Mouse (Mus musculus) hindbrain, embryonic 16.5 days (tissue): ENCODE data around the gene Rcan1. TPM values are rescaled to one million over a fixed set of nuclear protein-coding genes. Genes with fewer than 3 reads are reported as not detected.
"Not testable (repeated sequence)": the region's sequence is repeated elsewhere in the genome, so short reads cannot be mapped to it uniquely, and the experiment has no call there.

Source experiments
- ATAC-seq: fragments of 200-750 bp; cut with Nextera tagmentation; 2 replicates; pipeline ENCODE4 v1.8.0; 2017; ENCODE audit warnings: moderate TSS enrichment, moderate library complexity
- H3K27ac ChIP-seq: fragments of 300-500 bp; sonication (generic); 2 replicates; pipeline ENCODE4 v1.5.1; 2014; ENCODE audit warnings: low read depth, mild to moderate bottlenecking, control low read depth, low read length, moderate library complexity
- H3K27me3 ChIP-seq: fragments of 300-500 bp; sonication (generic); replicated peaks from 2 replicates; pipeline ENCODE4 v1.6.1; 2014; ENCODE audit warnings: low read length; ENCODE audit not compliant: control insufficient read depth, insufficient read depth
- H3K36me3 ChIP-seq: fragments of 300-500 bp; sonication (generic); 2 replicates; pipeline ENCODE4 v1.6.1; 2014; ENCODE audit warnings: mild to moderate bottlenecking, low read length, moderate library complexity, mixed read lengths; ENCODE audit not compliant: control insufficient read depth, insufficient read depth
- H3K4me1 ChIP-seq: fragments of 300-500 bp; sonication (generic); 2 replicates; pipeline ENCODE4 v1.6.1; 2014; ENCODE audit warnings: low read depth, low read length; ENCODE audit not compliant: control insufficient read depth, insufficient read depth
- H3K4me2 ChIP-seq: fragments of 300-500 bp; sonication (generic); 2 replicates; pipeline ENCODE4 v1.6.1; 2014; ENCODE audit warnings: mild to moderate bottlenecking, low read length, control low read depth, moderate library complexity
- H3K4me3 ChIP-seq: fragments of 300-500 bp; sonication (generic); 2 replicates; pipeline ENCODE4 v1.5.1; 2014; ENCODE audit warnings: mild to moderate bottlenecking, low read length, control low read depth, moderate library complexity
- H3K9ac ChIP-seq: fragments of 300-500 bp; sonication (generic); 2 replicates; pipeline ENCODE4 v1.6.1; 2014; ENCODE audit warnings: low read depth, mild to moderate bottlenecking, control low read depth, low read length, moderate library complexity
- H3K9me3 ChIP-seq: fragments of 300-500 bp; sonication (generic); 2 replicates; pipeline ENCODE4 v1.6.1; 2014; ENCODE audit warnings: mild to moderate bottlenecking, low read length, moderate library complexity; ENCODE audit not compliant: control insufficient read depth
- WGBS: fragments of 180-500 bp; shearing (Covaris S2); extraction: QIAGEN DNeasy Blood & Tissue Kit; methylation state at CpG from one replicate; pipeline ENCODE4 v1.1.7; 2014; 5-methylcytosine and 5-hydroxymethylcytosine counted together
- polyA plus RNA-seq: library from polyadenylated mRNA; unstranded; fragments of >200 nt; fragmentation: Nextera tagmentation; extraction: Ambion mirVana; gene quantifications from 2 replicates; pipeline ENCODE4 v1.2.1, GENCODE M21; 2015

Gene Rcan1
- polyA plus RNA-seq = 75.7 and 85.5 TPM in 2 replicates

- WGBS = 77% methylated on average over 6 of the region's 6 CpGs
- no peak for ATAC-seq
- Histone ChIP-seq H3K27ac (no peak within 1 kb of the TSS), H3K4me1 (no peaks in the 10 kb centered on the region), H3K4me3 (no peak within 1 kb of the TSS), H3K9ac (no peak within 1 kb of the TSS), H3K9me3 (no peaks in the 10 kb centered on the region), H3K27me3 (no peaks in the 10 kb centered on the region), H3K36me3 (no peaks in the 10 kb centered on the region), H3K4me2 (no peak within 1 kb of the TSS)
Observed at GRCm38 (mm10) chr16:92470706-92471105, at the start of gene Rcan1. TSS of gene Rcan1 (minus strand) at chr16:92470867.

DNA sequence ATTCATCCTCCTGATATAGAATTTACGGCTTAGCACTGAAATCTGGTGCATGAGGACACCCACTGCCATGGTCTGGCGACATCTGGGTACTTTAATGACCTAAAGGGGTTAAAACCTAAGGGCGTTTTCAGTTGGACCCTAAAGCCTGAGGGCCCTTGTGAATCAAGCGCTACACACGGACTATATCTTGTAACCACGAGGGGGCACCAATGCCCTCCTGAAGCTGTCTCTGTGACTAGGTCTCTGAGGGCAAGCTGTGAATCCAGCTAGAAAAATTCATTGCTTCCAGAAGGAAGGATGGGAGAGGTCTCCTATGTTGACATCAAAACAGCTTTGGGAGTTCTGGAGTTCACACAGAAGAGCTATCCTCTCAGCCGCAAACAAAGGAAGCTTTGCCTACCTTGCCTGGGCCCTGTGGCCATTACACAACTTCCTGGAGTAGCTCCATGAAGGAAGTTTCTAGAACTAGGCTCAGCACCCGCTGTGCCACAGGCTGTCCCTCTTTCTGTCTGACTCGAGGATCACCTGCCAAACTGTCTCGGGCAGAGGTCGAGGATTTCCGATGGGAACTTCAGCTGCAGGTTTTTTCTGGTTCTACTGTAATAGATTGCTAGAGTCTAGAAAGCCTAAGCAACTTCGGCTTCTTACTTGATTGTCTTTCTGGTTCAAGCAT is 49.3 kb upstream of the Rcan1 start:
- H3K4me2 ChIP-seq = no peak overlapping the region
- H3K36me3 ChIP-seq = no peaks in the 10 kb centered on the region
- WGBS = 57% methylated on average over 13 of the region's 13 CpGs
- no peak overlapping the region for H3K4me3 ChIP-seq
- H3K9me3 ChIP-seq = no peaks in the 10 kb centered on the region
- ATAC-seq = no peak
- no peak overlapping the region for H3K27ac ChIP-seq
- H3K4me1 ChIP-seq = no peaks in the 10 kb centered on the region
- no peak overlapping the region for H3K9ac ChIP-seq
- no peaks in the 10 kb centered on the region for H3K27me3 ChIP-seq

DNA sequence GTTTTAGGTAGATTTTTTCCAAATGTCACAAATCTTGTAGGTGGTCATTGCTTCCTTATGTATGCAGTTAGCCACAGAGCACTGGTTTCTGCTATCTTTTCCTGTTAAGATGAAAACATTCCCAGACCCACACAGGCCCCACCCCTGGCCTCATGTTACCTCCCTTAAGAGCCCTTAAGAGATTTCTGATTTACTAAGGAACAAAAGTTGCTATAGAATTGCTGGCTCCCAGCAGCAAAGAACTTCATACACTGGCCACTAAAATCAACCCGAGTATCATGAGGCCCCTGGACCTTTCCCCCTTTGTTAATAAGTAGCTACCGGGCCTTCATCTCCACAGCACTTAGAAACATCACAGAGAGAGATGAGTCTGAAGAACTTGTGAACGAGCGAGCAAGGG is 48.1 kb upstream of the Rcan1 start:
- ATAC-seq = no peak
- 57% methylated on average over 4 of the region's 4 CpGs for WGBS
- no peak overlapping the region for H3K27ac ChIP-seq

DNA sequence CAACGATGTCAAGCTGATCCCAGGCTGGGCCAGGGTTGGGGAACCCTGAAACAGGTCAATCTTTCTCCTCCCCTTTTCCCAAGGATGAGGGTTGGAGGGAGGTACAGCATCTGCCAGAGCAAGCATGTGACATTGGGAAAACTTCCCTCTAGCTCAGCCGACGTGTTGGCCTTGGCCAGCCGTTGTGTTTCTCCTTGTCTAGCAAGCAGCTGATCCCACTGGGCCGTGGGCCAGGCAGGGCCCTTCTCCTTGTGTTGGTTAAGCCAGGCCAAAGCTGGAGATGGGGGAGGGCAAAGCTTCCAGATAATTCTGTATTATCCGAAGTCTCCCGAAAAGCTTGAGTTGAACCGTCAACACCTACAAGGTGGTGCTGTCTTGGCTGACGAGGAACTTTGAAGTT is 45.5 kb upstream of the Rcan1 start:
- Histone ChIP-seq H3K9me3 (no peaks in the 10 kb centered on the region), H3K4me3 (no peak overlapping the region), H3K9ac (no peak overlapping the region), H3K36me3 (no peaks in the 10 kb centered on the region), H3K27me3 (0 out of 2 replicates have a peak, but pooled peaks cover 3% of the 10 kb centered on the region), H3K4me1 (peaks cover 3% of the 10 kb centered on the region; the same call in 1 of the 2 replicates), H3K4me2 (no peak overlapping the region), H3K27ac (no peak overlapping the region)
- 75% methylated on average over 9 of the region's 9 CpGs for WGBS
- ATAC-seq = no peak

More for the DNA sequence above, 48.1 kb upstream of the Rcan1 start:
- Histone ChIP-seq H3K4me2 (no peak overlapping the region), H3K9ac (no peak overlapping the region), H3K27me3 (0 out of 2 replicates have a peak, but pooled peaks cover 3% of the 10 kb centered on the region), H3K9me3 (no peaks in the 10 kb centered on the region), H3K4me1 (no peaks in the 10 kb centered on the region), H3K36me3 (no peaks in the 10 kb centered on the region), H3K4me3 (no peak overlapping the region)

GRCm38 (mm10) chr16:92514896-92515295 is 44.2 kb upstream of the Rcan1 start:
- H3K4me1 ChIP-seq, H3K36me3 ChIP-seq, H3K4me3 ChIP-seq, H3K27me3 ChIP-seq, H3K4me2 ChIP-seq, H3K9me3 ChIP-seq, H3K27ac ChIP-seq, ATAC-seq, H3K9ac ChIP-seq: not testable (repeated sequence)
- WGBS = 78% methylated on average over 8 of the region's 9 CpGs

- H3K4me1 ChIP-seq = peaks cover 3% of the 10 kb centered on the region; the same call in 1 of the 2 replicates
- H3K27me3 ChIP-seq = 0 out of 2 replicates have a peak, but pooled peaks cover 3% of the 10 kb centered on the region
- no peaks in the 10 kb centered on the region for H3K36me3 ChIP-seq
- ATAC-seq = no peak
- WGBS = 53% methylated on average over 5 of the region's 5 CpGs
- H3K9me3 ChIP-seq = no peaks in the 10 kb centered on the region
- H3K4me3 ChIP-seq = no peak overlapping the region
- no peak overlapping the region for H3K27ac ChIP-seq
- H3K9ac ChIP-seq = no peak overlapping the region
- no peak overlapping the region for H3K4me2 ChIP-seq
Observed at GRCm38 (mm10) chr16:92511773-92512391, 41.2 kb upstream of the Rcan1 start.

DNA sequence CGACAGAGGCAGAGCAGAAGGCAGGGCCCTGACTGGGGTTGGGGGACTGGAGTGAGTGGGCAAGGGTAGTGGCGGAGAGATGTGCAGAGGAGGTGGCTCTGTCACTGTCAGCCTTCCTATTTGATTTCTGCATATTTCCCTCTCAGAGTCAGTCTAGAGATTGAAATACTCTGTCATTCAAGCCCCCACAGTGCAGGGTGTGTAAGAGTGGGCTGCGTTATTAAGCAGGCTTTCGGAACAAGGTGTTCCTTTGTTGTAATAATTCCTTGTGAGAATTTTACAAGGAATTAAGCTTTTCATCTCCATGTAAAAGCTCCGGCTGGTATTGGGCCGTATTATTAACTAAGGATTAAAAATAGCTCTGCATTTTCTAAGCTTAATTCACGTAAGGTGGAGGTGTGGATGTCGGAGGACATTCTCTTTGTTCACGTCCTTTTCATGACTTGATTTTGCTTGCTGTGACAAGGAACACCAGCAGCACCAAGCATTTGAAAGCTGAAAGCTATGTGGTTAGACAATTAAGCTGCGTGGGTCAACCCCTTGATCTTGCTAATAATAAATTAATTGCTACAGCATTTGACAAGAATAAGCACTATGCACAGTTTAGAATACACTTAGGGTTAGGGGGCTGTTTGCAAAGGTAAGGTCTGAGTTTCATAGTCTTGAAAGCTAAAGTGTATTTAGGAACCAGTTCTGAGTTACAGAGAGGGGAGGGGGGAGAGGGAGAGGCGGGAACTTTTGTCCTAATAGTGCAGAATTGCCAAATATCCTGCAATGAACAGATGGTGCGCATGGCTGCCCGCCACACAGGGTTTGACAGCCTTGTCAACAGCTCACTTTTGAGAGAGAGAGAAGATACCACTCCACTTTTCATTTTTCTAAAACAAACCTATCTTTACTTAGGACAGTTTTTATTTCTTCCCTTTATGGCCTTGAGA is 40.4 kb upstream of the Rcan1 start:
- Histone ChIP-seq H3K27ac (no peak overlapping the region), H3K27me3 (0 out of 2 replicates have a peak, but pooled peaks cover 3% of the 10 kb centered on the region), H3K4me1 (peaks cover 3% of the 10 kb centered on the region; the same call in 1 of the 2 replicates), H3K36me3 (no peaks in the 10 kb centered on the region), H3K4me3 (no peak overlapping the region), H3K9ac (no peak overlapping the region), H3K9me3 (no peaks in the 10 kb centered on the region), H3K4me2 (no peak overlapping the region)
- ATAC-seq = peak; percentile 54; the same call in 1 of the 2 replicates
- WGBS = 64% methylated on average over 13 of the region's 13 CpGs

DNA sequence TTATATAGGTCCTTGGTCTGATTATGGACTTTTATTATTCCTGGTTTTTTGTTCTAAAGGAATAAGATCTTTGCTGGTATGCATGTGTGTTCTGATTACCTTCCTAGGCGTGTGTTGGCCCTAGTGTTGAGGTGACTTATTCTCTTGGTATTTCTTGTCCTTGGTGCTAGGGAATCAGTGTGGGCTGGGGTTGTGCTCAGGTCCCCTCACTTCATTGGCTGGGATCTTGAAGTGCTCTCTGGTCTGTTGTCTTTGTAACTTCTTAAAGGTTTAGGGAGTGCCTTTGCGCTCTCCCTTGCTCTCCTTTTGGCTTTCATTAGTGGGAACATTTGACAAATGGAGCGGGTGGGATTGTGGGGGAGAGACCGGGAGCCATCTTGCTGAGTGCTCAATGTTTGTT is 36.9 kb upstream of the Rcan1 start:
- H3K36me3 ChIP-seq = no peaks in the 10 kb centered on the region
- H3K4me2 ChIP-seq = no peak overlapping the region
- H3K27ac ChIP-seq = no peak overlapping the region
- no peaks in the 10 kb centered on the region for H3K9me3 ChIP-seq
- peaks cover 3% of the 10 kb centered on the region; the same call in 1 of the 2 replicates for H3K4me1 ChIP-seq
- no peak overlapping the region for H3K4me3 ChIP-seq
- WGBS = 97% methylated on average over 4 of the region's 4 CpGs
- H3K27me3 ChIP-seq = no peaks in the 10 kb centered on the region
- no peak overlapping the region for H3K9ac ChIP-seq
- no peak for ATAC-seq

GRCm38 (mm10) chr16:92503105-92503504 is 32.4 kb upstream of the Rcan1 start:
- H3K36me3 ChIP-seq = no peaks in the 10 kb centered on the region
- H3K27ac ChIP-seq = no peak overlapping the region
- peaks cover 15% of the 10 kb centered on the region for H3K27me3 ChIP-seq
- no peak overlapping the region for H3K4me3 ChIP-seq
- no peaks in the 10 kb centered on the region for H3K9me3 ChIP-seq
- no peak overlapping the region for H3K9ac ChIP-seq
- H3K4me2 ChIP-seq = no peak overlapping the region
- H3K4me1 ChIP-seq = peaks cover 10% of the 10 kb centered on the region
- 89% methylated on average over 5 of the region's 5 CpGs for WGBS
- ATAC-seq = no peak
